Mouse (Mus musculus) 3134 (cell line): ENCODE results near the gene Vmn1r86.
"Not testable (repeated sequence)": the region's sequence is repeated elsewhere in the genome, so short reads cannot be mapped to it uniquely, and the experiment has no call there.

Experiments
- DNase-seq: peaks from one replicate; pipeline ENCODE4 v3.0.0-alpha.2; 2011; ENCODE audit warnings: low spot score; ENCODE audit not compliant: insufficient read length; ENCODE audit errors: extremely low read depth

Gene Vmn1r86

GRCm38 (mm10) chr7:13119817-13120216 lies at the start of gene Vmn1r86:
Gene Vmn1r86 (minus strand): TSS chr7:13119917.
- no peak for DNase-seq

GRCm38 (mm10) chr7:13159268-13159667 lies 39.6 kb upstream of the Vmn1r86 start, which contains the start of gene Vmn1r88:
Gene Vmn1r88 (plus strand): TSS chr7:13159568.
- DNase-seq: no peak

DNA sequence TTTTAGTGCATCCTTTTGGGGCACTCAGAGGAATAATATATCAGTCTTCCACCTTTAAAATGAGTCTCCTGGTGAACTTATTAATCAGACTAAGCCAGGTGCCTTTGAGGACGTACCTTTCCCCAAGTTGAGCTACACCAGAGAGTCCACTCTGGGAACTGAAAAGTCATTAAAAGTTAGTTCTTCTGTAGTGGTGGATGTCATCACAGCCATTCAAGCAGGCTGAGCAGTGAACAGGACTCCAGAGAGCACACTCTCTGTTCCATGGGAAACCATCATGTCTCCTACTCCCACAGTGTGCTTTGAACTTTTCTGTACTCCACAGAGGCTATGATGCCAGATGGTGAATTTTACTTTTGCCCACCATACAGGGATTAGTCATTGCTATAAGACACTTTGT lies 20.3 kb upstream of the Vmn1r86 start, which contains the start of gene Vmn1r87:
Vmn1r87 (minus strand) TSS at position 101 of the 400 bp plus-strand sequence.
- no peak for DNase-seq

DNA sequence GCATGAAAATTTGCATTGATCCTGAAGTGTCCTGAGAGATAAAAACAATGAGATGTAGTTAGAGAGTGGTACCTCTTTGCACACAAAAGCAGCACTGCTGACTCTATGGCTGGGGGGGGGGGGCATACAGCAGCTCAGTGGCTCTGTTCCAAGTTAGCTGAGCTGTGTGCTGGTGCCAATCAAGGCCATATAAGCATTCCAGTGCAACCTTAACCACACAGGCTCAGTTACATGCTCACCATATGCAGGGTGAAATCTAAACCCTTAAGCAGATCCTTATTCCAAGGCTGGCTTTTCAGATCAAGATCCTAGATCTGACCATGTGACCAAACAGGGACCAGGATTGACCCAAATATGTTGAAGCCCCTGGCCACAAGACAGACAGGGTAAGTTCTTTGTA lies 17.6 kb upstream of the Vmn1r86 start:
- no peak for DNase-seq

GRCm38 (mm10) chr7:13131856-13132255 lies 12.1 kb upstream of the Vmn1r86 start:
- peak; percentile 15 for DNase-seq

- peak; percentile 32 for DNase-seq
Measured at GRCm38 (mm10) chr7:13123554-13124153, 3.9 kb upstream of the Vmn1r86 start.

GRCm38 (mm10) chr7:13095073-13095472 lies 24.6 kb downstream of the Vmn1r86 start, which contains the start of gene Vmn1r85:
Gene Vmn1r85 (minus strand): TSS chr7:13095173.
- DNase-seq: no peak

GRCm38 (mm10) chr7:13072293-13072692 lies 47.4 kb downstream of the Vmn1r86 start:
- DNase-seq: no peak

DNA sequence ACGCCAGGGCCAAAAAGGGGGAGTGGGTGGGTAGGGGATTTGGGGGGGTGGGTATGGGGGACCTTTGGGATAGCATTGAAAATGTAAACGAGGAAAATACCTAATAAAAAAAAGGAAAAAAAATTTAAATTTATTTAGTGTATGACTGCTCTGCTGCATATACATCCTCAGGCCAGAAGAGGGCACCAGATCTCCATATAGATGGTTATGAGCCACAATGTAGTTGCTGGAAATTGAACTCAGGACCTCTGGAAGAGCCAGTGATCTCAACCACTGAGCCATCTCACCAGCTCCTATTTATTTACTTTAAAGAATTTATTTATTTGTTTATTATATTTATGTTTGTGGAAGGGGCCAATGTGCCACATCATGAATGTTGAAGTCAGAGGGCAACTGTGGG lies 56.3 kb downstream of the Vmn1r86 start:
- not testable (repeated sequence) for DNase-seq

GRCm38 (mm10) chr7:13059536-13059935 lies 60.2 kb downstream of the Vmn1r86 start:
- no peak for DNase-seq

- no peak for DNase-seq
Measured at GRCm38 (mm10) chr7:13056913-13057700, 62.6 kb downstream of the Vmn1r86 start.

DNA sequence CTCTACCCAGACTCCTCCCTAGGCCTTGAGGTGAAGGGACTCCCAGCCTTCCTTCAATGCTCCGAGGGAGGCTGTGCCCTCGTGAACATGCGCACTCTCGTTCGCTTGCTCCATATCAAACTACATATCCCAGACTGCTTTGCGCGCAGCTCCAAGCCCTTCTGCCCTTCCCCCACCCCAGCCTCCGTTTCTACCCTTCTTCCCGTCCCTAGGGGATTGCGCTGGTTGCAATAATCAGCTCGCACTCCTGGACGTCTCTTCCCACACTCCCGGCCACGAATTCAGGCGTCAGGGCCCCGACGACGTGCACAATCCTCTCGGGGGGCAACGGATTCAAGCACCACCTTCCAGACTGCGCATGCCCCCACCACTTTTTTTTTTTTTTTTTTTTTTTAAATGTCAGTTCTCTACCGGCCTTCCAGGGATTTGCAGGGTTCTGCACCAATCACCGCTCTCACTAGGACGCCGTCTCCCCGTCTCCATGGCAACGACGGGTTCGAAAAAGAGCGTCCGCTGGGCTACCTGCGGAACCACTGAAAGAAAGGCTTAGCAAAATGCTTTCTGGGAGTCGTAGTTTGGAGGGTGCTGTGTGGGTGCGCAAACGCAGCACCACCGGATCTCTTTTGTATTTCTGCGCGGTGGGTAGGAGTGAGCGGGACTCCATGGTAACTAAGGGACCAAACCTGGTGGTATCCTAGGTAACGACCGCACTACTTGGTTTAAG lies 65.3 kb downstream of the Vmn1r86 start, which contains the start of gene Mzf1:
Mzf1 (minus strand) TSS at position 478 of the 724 bp plus-strand sequence.
- no peak for DNase-seq

DNA sequence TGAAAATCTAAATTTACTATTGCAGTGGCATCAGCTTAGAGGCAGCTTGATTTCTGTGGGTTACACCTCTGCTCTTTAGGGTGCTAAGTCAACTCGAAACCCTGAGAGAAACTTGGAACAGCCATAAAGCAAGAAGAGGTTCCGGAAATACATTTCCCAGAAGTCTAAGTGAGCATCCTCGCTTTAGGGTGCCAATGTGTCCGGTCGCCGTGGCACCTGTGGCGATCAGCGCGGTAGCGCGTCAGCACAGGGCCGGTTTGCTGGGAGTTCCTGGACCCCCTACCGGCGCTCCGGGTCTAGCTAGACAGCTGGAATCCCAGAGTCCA lies 65.8 kb downstream of the Vmn1r86 start:
- DNase-seq: no peak

DNA sequence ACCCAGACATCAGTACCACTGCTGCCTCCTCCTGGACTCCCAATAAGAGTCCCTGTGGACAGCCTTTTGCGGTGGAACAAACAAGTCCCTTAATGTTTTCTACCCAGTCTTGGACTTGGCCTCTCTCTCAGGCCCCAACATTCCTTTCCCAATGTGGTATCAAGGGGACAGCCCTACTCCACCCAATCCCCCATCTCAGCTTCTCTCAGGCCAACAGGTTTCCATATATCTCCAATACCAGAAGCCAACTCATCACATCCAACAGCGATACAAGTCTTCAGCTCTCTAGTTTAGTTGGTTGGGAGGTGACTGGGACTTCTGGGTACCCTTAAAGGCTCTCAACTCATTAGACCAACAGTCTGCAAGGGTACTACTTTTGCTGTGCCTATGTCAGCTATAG lies 66.2 kb downstream of the Vmn1r86 start:
- DNase-seq: no peak

- no peak for DNase-seq
Measured at GRCm38 (mm10) chr7:13053001-13053400, 66.7 kb downstream of the Vmn1r86 start.
